Mouse (Mus musculus) brown adipose tissue, adult 24 weeks (tissue): ENCODE measurements around the gene Taar9. TPM values are rescaled to one million over a fixed set of nuclear protein-coding genes. Genes with fewer than 3 reads are reported as not detected.
"Not testable (repeated sequence)": the region's sequence is repeated elsewhere in the genome, so short reads cannot be mapped to it uniquely, and the experiment has no call there.

Experiments
- H3K27ac ChIP-seq: fragments of 200-500 bp; replicated peaks from 2 replicates; pipeline ENCODE4 v1.5.1; 2012; ENCODE audit warnings: low read depth, mild to moderate bottlenecking, low read length
- H3K4me1 ChIP-seq: fragments of 200-500 bp; 2 replicates; pipeline ENCODE4 v1.6.1; 2012; ENCODE audit warnings: low read length, mixed read lengths; ENCODE audit not compliant: control insufficient read depth, insufficient read depth, insufficient read length
- H3K4me3 ChIP-seq: fragments of 200-500 bp; 2 replicates; pipeline ENCODE4 v1.5.1; 2012; ENCODE audit warnings: low read depth, mild to moderate bottlenecking, low read length, moderate library complexity; ENCODE audit not compliant: insufficient read depth
- polyA plus RNA-seq: library from polyadenylated mRNA; stranded (reverse); fragments of >200 nt; gene quantifications from 2 replicates; pipeline ENCODE4 v1.2.4, GENCODE M21; 2012; ENCODE audit not compliant: missing spikeins, insufficient read depth, insufficient read length

The Taar9 gene
- not detected in 2 replicates for polyA plus RNA-seq

DNA sequence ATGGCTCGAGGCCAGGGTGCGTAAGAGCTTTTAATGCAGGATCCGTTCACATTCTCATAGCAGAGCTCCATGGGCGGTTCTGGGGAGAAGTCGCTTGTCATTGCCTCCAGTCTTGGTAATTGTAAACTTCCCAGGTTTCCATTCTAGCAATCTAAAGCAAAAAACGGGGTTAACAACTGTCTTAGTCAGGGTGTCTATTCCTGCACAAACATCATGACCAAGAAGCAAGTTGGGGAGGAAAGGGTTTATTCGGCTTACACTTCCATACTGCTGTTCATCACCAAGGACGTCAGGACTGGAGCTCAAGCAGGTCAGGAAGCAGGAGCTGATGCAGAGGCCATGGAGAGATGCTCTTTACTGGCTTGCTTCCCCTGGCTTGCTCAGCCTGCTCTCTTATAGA is at the start of gene Taar9:
Gene Taar9, minus strand, starts transcription at position 101 of the 400 bp plus-strand sequence.
- not testable (repeated sequence) for H3K27ac ChIP-seq, H3K4me1 ChIP-seq, H3K4me3 ChIP-seq

DNA sequence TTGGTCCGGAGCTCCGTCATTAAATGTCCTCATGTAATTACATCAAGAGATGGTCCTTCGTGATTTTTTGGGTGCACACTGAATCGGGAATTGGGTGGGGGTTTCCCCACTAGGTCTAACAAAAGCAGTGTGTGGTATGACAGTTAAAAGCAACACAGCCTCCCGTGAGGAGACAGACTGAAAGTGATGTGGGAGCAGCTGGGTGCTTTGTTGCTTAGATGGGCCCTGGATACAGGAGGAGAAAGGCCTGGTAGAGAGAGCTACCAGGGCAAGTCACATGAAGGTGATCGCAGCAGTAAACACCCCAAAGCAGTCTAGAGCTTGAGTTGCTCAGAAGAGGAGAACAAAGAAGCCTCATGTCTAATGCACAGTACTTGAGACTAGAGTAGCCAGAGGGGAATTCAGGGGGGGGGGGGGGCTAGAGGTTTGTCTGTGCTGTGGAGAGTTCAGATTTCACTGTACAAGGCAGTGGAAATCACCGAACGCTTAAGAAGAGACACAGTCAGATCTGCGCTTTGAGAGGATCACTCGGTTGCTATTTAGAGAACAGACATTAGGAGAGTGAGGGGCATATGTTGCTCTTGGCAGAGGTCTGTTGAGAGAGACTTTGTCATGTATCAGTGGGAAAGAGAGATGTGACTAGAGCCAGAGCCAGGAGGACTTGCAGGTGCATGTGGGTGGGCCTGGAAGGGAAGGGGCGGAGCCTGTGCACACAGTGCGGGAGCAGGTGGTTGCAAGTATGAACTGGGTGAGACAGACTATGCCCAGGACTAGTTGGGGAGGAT is 49.3 kb upstream of the Taar9 start:
- no peak overlapping the region for H3K4me3 ChIP-seq
- peaks cover 10% of the 10 kb centered on the region for H3K4me1 ChIP-seq
- H3K27ac ChIP-seq = no peak overlapping the region

DNA sequence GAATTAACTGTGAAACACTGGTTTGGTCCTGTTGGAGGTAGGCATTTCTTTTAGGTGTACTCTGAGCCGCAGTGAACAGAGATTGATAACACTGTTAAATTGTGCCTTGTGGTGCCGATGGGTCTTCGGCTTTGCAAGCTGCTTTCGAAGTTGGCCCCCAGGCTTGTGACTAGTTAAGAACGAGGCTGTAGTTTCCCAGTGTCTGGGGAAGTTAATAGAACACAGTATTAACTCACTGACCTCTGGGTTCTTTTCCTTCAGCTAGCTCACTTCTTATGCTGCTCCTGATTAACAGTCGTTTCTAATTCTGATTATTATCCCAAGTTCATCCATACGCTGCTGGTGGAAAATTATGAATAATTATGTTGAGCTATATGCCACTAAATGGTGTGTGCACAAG is 40.8 kb upstream of the Taar9 start:
- Histone ChIP-seq H3K4me3 (peak overlapping the region; percentile 84), H3K27ac (no peak overlapping the region; the same call in 1 of the 2 replicates), H3K4me1 (no peaks in the 10 kb centered on the region; the same call in 1 of the 2 replicates)

DNA sequence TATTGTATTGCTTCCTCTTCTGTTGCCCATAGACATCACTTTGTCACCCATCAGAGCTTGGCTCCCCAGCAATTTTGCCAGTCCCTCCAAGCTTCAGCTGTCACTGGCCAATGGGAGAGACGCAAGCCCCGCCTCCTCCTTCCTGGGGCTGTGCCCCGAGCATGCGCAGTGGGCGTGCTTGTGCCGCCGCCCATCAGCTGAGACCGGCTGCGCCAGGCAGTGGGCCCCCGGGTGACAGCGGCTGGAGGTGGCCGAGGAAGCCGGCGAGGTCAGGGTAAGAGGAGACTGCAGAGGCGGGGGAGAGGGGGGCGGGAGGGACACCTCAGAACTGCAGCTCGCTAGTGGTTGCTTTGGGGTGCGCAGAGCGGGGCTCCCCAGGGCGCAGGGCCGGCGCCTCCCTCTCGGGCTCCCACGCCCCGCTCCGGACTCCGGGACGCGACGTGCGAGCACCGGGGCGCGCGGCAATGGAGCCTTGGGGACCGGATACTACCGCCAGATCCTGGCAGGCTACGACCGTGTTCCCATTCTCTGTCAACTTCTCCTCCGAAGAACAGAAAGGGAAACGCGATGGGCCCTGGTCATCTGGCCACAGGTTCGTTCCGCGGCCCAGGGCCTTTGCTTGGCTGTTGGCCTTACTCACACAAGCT is 39.9 kb upstream of the Taar9 start, which contains the start of gene Stx7:
Gene Stx7, plus strand, starts transcription at position 168 of the 647 bp plus-strand sequence.
- H3K4me3 ChIP-seq = peak within 1 kb of the TSS; percentile 84
- H3K4me1 ChIP-seq = no peaks in the 10 kb centered on the region; the same call in 1 of the 2 replicates
- peak within 1 kb of the TSS; percentile 60 for H3K27ac ChIP-seq

DNA sequence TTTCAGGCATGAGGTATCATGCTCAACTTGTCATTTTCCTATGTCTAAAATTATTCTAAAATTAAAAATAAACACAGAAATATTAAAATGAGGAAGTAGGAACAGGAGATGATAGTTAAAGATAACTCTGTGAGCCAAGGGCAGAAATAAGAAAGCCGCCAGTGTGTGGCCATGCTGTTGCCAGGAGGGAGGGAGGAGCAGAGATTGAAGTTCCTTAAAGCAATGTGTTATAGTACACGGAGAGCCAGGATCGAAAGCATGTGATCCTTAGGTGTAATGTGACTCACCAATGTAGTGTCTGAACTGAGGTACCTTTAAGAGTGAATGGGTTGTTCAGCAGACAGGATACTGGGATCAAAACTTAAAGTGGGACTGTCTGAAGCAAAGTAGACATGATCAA is 33.4 kb upstream of the Taar9 start:
- Histone ChIP-seq H3K4me3 (no peak overlapping the region), H3K27ac (no peak overlapping the region), H3K4me1 (no peaks in the 10 kb centered on the region)

DNA sequence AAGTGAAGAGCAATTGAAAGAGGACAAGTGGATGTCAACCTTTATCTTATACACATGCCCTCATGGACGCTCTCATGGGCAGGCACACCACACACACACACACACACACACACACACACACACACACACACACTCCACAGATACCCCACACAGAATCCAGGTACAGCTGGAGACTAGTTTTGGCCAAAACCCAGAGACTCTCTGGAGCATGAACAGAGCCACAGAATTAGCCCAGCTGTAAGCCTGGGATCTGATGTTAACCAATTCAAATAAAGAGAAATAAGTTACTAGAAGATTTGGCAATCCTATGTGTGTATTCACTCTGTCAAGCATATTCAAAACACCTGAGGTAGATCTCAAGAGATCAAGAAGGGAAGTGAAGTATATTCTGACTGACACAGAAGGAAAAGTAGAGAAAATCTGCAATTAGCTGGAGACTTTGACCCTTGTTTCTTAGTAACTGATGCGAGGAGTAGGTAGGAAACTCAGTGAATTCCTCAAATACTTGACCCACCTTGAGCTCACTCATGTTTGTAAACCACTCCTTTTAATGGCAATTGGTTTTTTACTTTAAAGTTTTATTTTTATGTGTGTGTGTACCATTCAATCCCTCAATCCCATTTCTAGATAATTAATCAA is 29.4 kb upstream of the Taar9 start:
- H3K27ac ChIP-seq = no peak overlapping the region
- no peak overlapping the region for H3K4me3 ChIP-seq
- H3K4me1 ChIP-seq = no peaks in the 10 kb centered on the region

DNA sequence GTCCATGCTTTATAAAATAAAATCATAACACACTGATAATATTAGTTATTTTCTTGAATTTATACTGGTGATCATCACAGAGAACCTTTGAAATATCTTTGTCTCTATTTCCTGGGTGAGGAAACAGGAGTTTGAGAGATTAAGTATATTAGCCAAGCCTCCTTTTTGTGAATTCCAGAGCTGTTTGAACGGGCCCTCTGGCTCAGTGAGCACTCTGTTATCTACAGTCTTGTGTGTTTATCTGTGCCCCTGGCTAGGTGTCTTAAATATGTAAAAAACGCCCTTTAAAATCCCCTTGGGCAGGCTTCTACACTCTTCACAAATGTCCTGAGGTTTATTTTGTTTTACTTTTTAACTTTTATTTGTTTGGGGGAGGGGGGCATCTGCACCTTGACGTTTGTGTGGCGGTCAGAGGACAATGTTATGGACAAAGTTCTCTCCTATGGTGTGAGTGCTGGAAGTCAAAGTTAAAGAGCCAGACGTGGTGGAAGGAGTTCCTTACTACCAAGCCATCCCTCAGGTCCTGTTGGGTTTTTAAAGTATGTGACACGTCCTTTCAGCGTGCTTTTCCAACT is 24.8 kb upstream of the Taar9 start:
- H3K4me1 ChIP-seq = no peaks in the 10 kb centered on the region
- H3K27ac ChIP-seq = no peak overlapping the region
- no peak overlapping the region for H3K4me3 ChIP-seq

DNA sequence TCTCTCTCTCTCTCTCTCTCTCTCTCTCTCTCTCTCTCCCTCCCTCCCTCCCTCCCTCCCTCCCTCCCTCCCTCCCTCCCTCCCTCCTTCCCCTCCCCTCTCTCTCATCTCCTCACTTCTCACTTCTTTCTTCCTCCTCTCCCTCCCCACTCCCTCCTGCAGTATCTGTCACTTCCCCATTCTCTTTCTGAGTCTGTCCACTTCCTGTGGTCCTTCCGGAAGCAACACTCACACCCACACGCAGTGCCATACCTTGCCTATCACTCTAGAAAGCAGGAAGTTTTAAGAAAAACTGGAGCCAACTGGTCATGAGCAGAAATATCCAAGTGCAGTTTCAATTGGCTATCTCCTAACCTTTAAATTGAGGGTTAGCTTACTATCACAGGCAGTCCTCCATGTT is 23.8 kb upstream of the Taar9 start:
- H3K4me1 ChIP-seq = no peaks in the 10 kb centered on the region
- no peak overlapping the region for H3K27ac ChIP-seq

DNA sequence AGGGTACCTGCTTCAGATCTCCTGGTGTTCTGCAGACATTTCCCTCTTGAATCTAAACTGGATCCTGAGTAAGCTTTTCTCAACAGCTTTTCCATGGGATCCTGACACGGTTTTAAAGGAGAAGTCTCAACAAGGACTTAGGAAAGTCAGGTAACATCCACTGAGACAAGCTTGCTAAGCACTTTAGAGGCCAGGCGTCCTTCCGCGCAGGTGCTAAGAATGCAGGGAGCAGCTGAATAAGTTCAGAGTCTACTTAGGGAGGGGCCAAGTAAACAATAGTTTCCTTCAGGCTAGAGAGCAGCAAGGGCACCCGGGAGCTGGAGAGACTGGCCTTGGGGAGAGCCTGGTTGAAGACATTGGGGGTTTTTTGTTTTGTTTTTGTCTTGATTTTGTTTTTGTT is 22.9 kb upstream of the Taar9 start:
- no peak overlapping the region for H3K27ac ChIP-seq
- H3K4me3 ChIP-seq = no peak overlapping the region
- H3K4me1 ChIP-seq = no peaks in the 10 kb centered on the region

More for the DNA sequence above, 23.8 kb upstream of the Taar9 start:
- no peak overlapping the region for H3K4me3 ChIP-seq

DNA sequence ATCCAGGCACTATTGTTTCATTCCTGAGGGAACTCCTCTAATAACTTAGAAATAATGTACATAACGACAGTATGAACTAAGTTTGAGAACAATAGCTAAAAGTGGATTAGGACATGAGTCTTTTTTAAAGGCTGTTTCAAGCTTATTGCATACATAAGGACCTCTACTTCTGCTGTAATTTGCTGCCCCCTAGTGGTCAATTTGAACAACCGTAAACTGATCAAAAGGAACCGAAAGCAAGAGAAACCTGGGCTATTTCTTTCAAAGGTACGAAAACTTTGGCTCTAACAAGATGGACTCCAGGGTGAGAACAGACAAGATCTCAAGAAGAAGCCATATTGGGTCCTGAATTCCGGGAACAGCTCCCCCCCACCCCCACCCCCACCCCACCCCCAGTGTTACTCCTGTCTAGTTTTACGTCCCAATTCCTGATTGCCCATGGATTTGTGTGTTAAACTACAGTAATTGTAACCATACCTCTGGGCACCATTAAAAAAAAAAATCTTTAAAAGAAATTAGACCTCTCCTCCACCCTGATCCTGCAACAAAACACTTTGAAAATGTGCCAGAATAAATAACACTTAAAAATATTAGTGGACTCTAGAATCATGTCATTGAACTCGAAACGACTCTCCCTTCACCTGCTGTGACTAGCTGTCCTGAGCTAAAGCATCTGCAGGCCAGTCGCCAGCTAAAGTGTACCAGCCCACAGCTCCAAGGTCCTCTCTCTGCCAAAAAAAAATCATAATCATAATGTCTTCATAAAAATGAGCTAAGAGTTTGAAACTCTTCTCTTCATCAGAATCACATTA is 22.3 kb upstream of the Taar9 start:
- H3K4me1 ChIP-seq = no peaks in the 10 kb centered on the region
- H3K4me3 ChIP-seq = peak overlapping the region; percentile 13; the same call in 1 of the 2 replicates

DNA sequence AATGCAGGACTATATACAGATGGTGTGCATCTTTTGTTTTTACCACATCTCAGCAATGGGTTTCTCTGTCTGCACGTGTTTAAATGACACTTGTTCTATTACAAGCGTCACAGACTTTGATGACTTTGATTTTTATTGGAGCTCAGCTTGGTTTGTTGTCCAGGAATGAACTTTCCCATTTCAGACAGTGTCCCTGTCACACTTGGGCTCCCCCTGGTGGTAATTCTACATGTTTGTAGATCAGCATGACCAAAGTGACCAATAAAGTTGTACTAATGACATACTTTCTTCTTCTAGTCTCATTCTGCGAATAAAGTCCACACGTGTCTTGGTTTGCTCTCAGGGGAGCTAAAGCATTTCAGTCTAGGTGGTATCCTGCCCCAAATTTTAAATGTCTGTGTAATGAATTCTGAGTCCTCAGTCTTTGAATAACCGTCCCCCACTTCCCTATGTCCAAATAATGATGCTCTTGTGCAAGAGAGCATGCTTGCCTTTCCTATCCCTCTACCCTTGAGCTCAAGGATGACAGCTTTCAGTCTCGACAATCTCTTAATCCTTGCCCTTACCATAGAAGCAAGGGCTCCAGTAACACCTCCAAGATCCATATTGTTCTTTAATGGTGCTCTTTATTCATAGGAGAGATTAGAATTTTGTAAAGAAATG is 1.9 kb upstream of the Taar9 start:
- Histone ChIP-seq H3K4me3 (no peak overlapping the region), H3K27ac (no peak overlapping the region), H3K4me1 (no peaks in the 10 kb centered on the region)

More for the DNA sequence above, 22.3 kb upstream of the Taar9 start:
- H3K27ac ChIP-seq = no peak overlapping the region

DNA sequence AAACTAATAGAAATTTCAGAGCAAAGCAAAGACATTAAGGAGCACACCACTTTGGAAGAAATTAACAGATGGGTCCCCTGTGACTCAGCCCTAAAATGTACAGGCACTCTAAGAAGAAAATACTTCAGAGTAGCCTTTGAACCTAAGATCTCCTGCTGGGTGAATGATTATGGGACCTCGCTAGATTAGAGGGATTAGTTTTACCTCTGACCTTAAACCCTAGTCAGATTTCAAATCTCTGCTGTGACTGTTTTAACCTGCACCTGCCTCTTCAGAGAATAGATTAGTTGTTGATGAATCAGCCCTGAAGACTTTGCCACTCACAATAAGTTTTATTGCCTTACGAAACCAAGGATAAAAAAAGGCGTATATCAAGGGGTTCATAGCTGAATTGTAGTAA is 1.1 kb downstream of the Taar9 start:
- no peak overlapping the region for H3K27ac ChIP-seq

DNA sequence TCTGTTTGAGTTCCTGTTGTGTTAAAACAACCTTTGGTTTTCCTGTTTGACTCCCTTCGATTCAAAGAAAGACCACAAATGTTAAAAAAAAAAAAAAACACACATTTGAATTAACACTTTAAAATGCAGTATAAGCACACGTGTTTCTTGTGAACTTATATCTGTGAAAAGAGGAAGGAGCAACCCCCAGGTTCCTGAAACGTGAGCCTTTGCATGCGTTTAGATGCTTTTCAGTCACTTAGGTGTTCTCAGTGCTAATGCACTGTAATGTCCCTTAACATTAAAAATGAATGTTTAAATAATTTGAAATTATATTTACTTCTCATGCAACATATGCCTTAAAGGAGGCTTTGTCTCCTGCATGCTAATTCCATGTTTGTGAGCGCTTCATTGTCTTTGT is 1.6 kb downstream of the Taar9 start:
- H3K27ac ChIP-seq = no peak overlapping the region
- H3K4me3 ChIP-seq = no peak overlapping the region
- H3K4me1 ChIP-seq = no peaks in the 10 kb centered on the region

More for the DNA sequence above, 1.1 kb downstream of the Taar9 start:
- Histone ChIP-seq H3K4me1 (no peaks in the 10 kb centered on the region), H3K4me3 (no peak overlapping the region)

DNA sequence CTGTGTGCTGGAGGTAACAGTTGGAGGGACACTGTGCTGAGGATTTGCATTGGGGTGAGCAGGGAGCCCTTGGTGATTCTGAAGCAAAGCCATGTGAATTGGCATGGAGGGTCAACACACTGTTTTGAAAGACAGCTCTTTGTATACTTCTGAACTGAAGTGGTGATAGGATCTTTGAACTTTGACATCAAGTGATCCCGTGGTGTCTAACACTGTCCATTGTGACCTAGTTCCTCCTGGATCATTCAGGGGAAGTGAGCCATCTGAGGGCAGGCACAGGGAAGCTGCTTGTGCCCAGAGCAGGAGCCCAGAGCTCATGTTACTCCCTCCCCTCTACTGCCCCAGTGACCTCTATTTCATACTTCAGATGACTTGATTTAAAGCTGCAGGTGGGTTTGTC is 6.0 kb downstream of the Taar9 start:
- H3K4me1 ChIP-seq, H3K27ac ChIP-seq, H3K4me3 ChIP-seq: not testable (repeated sequence)
